Mouse (Mus musculus) hindbrain, embryonic 14.5 days (tissue): Measurements from ENCODE around the gene Tnfsf11. TPM values are rescaled to one million over a fixed set of nuclear protein-coding genes. Genes with fewer than 3 reads are reported as not detected.

ENCODE experiments used
- ATAC-seq: fragments of 200-750 bp; cut with Nextera tagmentation; 2 replicates; pipeline ENCODE4 v1.8.0; 2017; ENCODE audit warnings: moderate number of reproducible peaks, mild to moderate bottlenecking, moderate TSS enrichment, moderate library complexity; ENCODE audit not compliant: low FRiP score
- DNase-seq: peaks from one replicate; pipeline ENCODE4 v3.0.0-alpha.2; 2015; ENCODE audit warnings: low spot score
- H3K27ac ChIP-seq: fragments of 300-500 bp; sonication (generic); 2 replicates; pipeline ENCODE4 v1.5.1; 2014; ENCODE audit warnings: mild to moderate bottlenecking, moderate library complexity
- H3K27me3 ChIP-seq: fragments of 300-500 bp; sonication (generic); 2 replicates; pipeline ENCODE4 v1.6.1; 2014; ENCODE audit warnings: mild to moderate bottlenecking, low read length, mixed read lengths; ENCODE audit not compliant: control insufficient read depth, insufficient read depth
- H3K36me3 ChIP-seq: fragments of 300-500 bp; sonication (generic); replicated peaks from 2 replicates; pipeline ENCODE4 v1.6.1; 2014; ENCODE audit not compliant: control insufficient read depth, insufficient read depth
- H3K4me1 ChIP-seq: fragments of 300-500 bp; sonication (generic); replicated peaks from 2 replicates; pipeline ENCODE4 v1.6.1; 2014; ENCODE audit warnings: antibody characterized with exemption, low read length, mixed read lengths; ENCODE audit not compliant: control insufficient read depth, insufficient read depth
- H3K4me2 ChIP-seq: fragments of 300-500 bp; sonication (generic); replicated peaks from 2 replicates; pipeline ENCODE4 v1.6.1; 2014; ENCODE audit warnings: mild to moderate bottlenecking, moderate library complexity
- H3K4me3 ChIP-seq: fragments of 300-500 bp; sonication (generic); replicated peaks from 2 replicates; pipeline ENCODE4 v1.5.1; 2014; ENCODE audit warnings: mild to moderate bottlenecking, low read length
- H3K9ac ChIP-seq: fragments of 300-500 bp; sonication (generic); 2 replicates; pipeline ENCODE4 v1.6.1; 2014
- H3K9me3 ChIP-seq: fragments of 300-500 bp; sonication (generic); 2 replicates; pipeline ENCODE4 v1.6.1; 2016; ENCODE audit warnings: low read length; ENCODE audit not compliant: control insufficient read depth
- WGBS: fragments of 180-500 bp; shearing (Covaris S2); extraction: QIAGEN DNeasy Blood & Tissue Kit; methylation state at CpG from one replicate; pipeline ENCODE4 v1.1.7; 2014; 5-methylcytosine and 5-hydroxymethylcytosine counted together
- polyA plus RNA-seq: library from polyadenylated mRNA; unstranded; fragments of >200 nt; fragmentation: Nextera tagmentation; extraction: Ambion mirVana; gene quantifications from 2 replicates; pipeline ENCODE4 v1.2.1, GENCODE M21; 2014

The Tnfsf11 gene
- polyA plus RNA-seq, result 0.09 and 0.20 TPM in 2 replicates

DNA sequence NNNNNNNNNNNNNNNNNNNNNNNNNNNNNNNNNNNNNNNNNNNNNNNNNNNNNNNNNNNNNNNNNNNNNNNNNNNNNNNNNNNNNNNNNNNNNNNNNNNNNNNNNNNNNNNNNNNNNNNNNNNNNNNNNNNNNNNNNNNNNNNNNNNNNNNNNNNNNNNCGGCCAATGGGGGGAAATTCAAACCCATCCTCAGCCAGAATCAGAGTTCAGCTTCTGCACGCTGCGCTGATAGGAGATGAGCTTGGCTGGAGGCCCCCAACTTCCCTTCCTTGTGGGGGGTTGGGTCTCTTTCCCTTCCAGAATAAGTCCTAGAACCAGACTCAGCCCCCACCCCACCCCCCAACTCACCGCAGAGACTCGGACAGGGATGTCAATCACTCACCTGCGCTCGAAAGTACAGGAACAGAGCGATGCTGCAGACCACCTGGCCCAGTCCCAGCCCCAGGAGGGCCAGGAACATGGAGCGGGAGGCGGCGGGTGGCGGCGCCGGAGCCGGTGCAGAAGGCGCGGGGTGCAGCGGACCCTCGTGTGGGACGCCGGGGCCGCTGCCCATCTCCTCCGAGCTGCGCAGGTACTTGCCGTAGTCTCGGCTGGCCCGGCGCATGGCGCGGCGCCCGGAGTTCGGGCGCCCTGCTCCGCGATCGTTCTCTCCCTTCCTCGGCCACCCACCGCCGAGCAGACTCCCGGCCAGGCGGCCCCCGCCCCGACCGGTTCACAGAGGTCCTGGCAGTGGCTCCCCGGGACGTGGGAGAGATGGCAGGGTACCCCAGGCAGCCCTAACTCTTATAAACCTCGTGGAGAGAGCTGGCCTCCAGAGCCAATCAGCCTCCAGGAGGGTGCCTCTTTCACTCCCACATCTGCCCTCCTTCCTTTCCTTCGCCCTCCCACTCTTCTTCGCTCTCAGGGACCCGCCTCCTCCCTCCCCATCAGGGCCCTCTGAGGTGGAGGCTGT, at the start of gene Tnfsf11:
Gene Tnfsf11, minus strand, starts transcription at position 758 of the 952 bp plus-strand sequence.
- no peaks in the 10 kb centered on the region for H3K4me1 ChIP-seq
- H3K27ac ChIP-seq, result no peak within 1 kb of the TSS
- H3K4me2 ChIP-seq, result peak within 1 kb of the TSS; percentile 78
- H3K9ac ChIP-seq, result 0 out of 2 replicates have a peak within 1 kb of the TSS, but pooled peaks have one; percentile 21
- peak within 1 kb of the TSS; percentile 38 for H3K4me3 ChIP-seq
- peaks cover 33% of the 10 kb centered on the region for H3K27me3 ChIP-seq
- ATAC-seq, result 0 out of 2 replicates have a peak, but pooled peaks have one; percentile 34
- H3K36me3 ChIP-seq, result no peaks in the 10 kb centered on the region
- WGBS, result 1% methylated on average over 32 of the region's 51 CpGs
- DNase-seq, result no peak
- H3K9me3 ChIP-seq, result no peaks in the 10 kb centered on the region

DNA sequence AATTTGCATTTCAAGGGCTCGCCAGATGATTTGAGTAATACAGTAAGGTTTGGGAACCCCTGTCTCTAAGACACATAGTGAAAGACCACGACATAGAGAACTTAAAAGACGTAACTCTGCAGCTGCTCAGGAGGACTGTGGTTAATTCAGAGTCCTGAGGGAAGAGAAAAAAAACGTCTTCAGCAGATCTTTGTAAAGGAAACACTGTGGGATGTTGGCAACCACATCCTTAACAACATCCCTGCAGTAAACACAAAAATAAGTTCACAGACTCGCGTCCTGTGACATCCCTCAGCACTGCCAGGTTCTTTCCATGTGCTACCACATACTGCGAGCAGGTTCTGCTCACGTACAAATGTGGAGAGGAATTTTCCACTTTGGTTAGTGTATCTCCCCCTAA, 48.9 kb upstream of the Tnfsf11 start:
- Histone ChIP-seq H3K9me3 (no peaks in the 10 kb centered on the region), H3K4me3 (no peak overlapping the region), H3K27me3 (no peaks in the 10 kb centered on the region), H3K27ac (no peak overlapping the region), H3K4me2 (no peak overlapping the region), H3K9ac (no peak overlapping the region), H3K36me3 (no peaks in the 10 kb centered on the region), H3K4me1 (no peaks in the 10 kb centered on the region)
- ATAC-seq, result no peak
- WGBS, result 69% methylated on average over 8 of the region's 8 CpGs
- no peak for DNase-seq

DNA sequence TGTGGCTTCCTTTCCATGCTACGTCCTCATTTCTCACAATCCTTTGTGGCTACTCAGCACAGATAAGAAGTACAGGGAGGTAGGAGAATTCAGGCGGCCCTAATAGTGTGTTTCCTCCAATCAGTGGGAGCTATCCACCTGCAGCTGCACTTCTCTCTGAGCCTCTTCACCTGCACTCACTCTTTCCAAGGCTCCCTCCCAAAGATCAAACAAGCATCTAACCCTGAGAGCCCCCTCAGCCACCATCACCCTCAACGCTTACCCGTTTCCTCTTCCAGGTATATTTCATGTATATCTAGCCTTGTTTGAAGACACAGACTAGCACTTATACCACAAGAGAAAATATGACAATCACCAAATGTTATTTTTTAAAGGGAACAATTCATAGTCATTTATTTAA, 47.5 kb upstream of the Tnfsf11 start:
- H3K27ac ChIP-seq, result no peak overlapping the region
- H3K9me3 ChIP-seq, result no peaks in the 10 kb centered on the region
- ATAC-seq, result no peak
- no peak overlapping the region for H3K4me2 ChIP-seq
- no peak for DNase-seq
- H3K36me3 ChIP-seq, result no peaks in the 10 kb centered on the region
- no peaks in the 10 kb centered on the region for H3K27me3 ChIP-seq
- no peaks in the 10 kb centered on the region for H3K4me1 ChIP-seq
- no peak overlapping the region for H3K4me3 ChIP-seq
- WGBS, result 74% methylated on average over 4 of the region's 4 CpGs
- H3K9ac ChIP-seq, result no peak overlapping the region

DNA sequence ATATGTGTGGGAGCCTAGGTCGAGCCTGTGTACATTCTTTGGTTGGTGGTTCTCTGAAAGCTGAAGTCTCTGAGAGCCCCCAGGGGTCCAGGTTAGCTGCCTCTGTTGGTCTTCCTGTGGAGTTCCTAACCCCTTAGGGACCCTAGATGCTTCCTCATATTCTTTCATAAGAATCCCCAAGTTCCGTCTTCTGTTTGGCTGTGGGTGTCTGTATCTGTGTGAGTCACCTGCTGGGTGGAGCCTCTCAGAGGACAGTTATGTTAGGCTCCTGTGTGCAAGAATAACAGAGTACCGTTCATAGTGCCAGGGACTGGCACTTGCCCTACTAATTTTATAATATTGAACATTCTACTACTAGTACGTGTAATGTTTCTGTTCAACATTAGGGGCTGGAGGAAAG, 45.0 kb upstream of the Tnfsf11 start:
- H3K27me3 ChIP-seq, result no peaks in the 10 kb centered on the region
- ATAC-seq, result no peak
- no peak overlapping the region for H3K27ac ChIP-seq
- H3K9me3 ChIP-seq, result no peaks in the 10 kb centered on the region
- H3K4me3 ChIP-seq, result no peak overlapping the region
- H3K36me3 ChIP-seq, result no peaks in the 10 kb centered on the region
- H3K9ac ChIP-seq, result no peak overlapping the region
- H3K4me1 ChIP-seq, result no peaks in the 10 kb centered on the region
- DNase-seq, result no peak
- no peak overlapping the region for H3K4me2 ChIP-seq
- 87% methylated on average over 4 of the region's 4 CpGs for WGBS

DNA sequence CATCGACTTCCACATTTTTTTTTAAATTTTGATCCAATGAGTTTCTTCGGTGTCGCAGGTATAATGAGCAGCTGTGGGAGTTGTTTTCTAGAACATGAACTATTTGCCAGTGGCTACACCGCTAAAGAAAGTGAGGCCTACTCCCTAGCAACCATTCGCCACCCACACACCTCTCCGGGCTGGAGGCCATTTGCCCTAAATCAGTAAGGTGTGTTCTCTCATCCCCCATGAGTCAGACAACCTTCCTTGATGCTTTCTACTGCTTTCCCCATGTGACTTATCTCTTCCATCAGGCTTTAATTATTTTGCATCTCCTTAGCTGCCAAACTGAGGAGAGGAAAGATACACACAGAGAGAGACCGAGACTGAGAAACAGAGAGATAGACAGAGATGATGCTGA, 43.7 kb upstream of the Tnfsf11 start:
- ATAC-seq, result no peak
- no peaks in the 10 kb centered on the region for H3K27me3 ChIP-seq

DNA sequence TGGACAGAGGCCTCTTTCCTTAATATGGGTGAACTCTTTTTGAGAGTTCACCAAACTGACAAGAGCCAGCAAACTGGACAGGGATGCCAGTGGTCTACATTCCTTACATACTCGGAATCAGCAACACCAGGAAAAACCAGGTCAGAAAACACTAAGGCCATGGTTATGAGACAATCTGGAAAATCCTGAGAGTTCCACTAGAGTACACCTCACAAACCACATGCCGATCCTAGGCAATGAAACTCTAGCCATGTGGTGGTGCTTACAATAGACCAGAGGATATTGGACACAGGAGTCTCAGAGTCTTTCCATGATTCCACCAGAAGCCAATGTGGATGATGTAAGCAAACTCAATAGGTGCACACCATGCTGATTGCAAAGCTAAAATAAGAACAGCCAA, 39.9 kb upstream of the Tnfsf11 start:
- no peaks in the 10 kb centered on the region for H3K36me3 ChIP-seq
- H3K4me1 ChIP-seq, result no peaks in the 10 kb centered on the region
- no peaks in the 10 kb centered on the region for H3K9me3 ChIP-seq
- DNase-seq, result no peak
- ATAC-seq, result no peak
- no peaks in the 10 kb centered on the region for H3K27me3 ChIP-seq
- no peak overlapping the region for H3K9ac ChIP-seq
- H3K4me3 ChIP-seq, result no peak overlapping the region
- 94% methylated on average over 2 of the region's 2 CpGs for WGBS
- H3K4me2 ChIP-seq, result no peak overlapping the region
- H3K27ac ChIP-seq, result no peak overlapping the region

More for the DNA sequence above, 43.7 kb upstream of the Tnfsf11 start:
- Histone ChIP-seq H3K4me2 (no peak overlapping the region), H3K27ac (no peak overlapping the region), H3K36me3 (no peaks in the 10 kb centered on the region), H3K9ac (no peak overlapping the region), H3K4me1 (no peaks in the 10 kb centered on the region), H3K9me3 (no peaks in the 10 kb centered on the region), H3K4me3 (no peak overlapping the region)
- WGBS, result 91% methylated on average over 7 of the region's 7 CpGs
- no peak for DNase-seq

DNA sequence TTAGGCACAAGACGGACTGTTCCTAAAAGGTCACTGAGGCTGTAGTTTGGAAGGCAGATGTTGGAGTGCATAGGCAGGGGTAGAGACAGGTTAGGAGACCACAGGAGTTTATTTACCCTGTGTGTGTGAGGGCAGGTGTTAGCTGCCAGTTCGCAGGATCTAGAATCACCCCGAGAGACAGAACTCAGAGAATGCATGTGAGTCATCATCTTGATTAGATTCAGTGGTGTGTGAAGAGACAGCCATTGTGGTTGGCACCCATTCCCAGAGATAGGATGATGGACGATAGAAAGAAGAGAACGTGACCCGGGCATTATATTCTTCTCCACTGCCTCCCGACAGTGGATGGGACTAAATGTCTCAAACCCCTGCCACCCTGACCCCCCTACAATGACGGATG, 35.2 kb upstream of the Tnfsf11 start:
- Histone ChIP-seq H3K27ac (no peak overlapping the region), H3K4me1 (no peaks in the 10 kb centered on the region), H3K4me3 (no peak overlapping the region), H3K4me2 (no peak overlapping the region), H3K9ac (no peak overlapping the region), H3K9me3 (no peaks in the 10 kb centered on the region), H3K36me3 (no peaks in the 10 kb centered on the region), H3K27me3 (no peaks in the 10 kb centered on the region)
- 36% methylated on average over 8 of the region's 8 CpGs for WGBS
- DNase-seq (no peak), ATAC-seq (no peak)

DNA sequence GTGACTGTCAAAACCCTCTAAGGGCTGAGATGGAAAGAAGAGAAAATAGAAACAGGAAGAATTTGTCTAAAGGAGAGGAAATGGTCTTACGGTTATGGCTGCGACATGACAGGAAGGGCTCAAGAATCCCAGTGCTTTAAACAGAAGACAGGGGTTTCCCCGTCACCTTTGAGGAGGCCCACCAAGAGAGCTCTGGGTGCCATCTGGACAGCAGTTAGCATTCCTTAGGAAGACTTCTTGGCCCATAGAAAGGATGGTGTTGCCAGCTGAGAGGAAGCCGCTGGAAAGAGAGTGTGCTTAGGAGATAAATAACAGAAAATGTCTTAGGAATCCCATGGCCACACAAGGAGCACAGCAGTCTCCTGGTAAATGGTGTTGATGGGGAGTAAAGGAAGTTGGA, 34.3 kb upstream of the Tnfsf11 start:
- Histone ChIP-seq H3K9me3 (no peaks in the 10 kb centered on the region), H3K4me3 (no peak overlapping the region), H3K36me3 (no peaks in the 10 kb centered on the region), H3K4me1 (no peaks in the 10 kb centered on the region), H3K27me3 (no peaks in the 10 kb centered on the region), H3K27ac (no peak overlapping the region), H3K4me2 (no peak overlapping the region), H3K9ac (no peak overlapping the region)
- DNase-seq (no peak), ATAC-seq (no peak)
- WGBS, result 91% methylated on average over 4 of the region's 4 CpGs

DNA sequence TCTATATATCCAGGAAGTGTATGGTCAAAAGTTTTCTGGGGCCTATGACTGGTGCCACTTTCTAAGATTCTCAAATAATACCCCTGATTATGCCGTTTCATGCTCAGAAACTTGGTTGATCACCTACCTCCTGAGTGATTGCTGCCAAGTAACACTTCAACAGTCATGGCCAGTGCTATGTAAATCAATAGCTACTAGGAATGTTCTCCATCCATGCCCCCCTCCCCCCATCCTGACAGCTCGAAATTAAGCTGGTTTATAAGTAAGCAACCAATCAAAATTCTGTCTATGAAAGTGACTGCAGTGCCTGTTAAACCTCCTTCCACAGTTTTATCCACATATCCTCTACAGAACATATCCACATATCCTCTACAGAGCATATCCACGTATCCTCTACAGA, 25.5 kb upstream of the Tnfsf11 start:
- no peak overlapping the region for H3K9ac ChIP-seq
- DNase-seq (no peak), ATAC-seq (no peak)
- no peaks in the 10 kb centered on the region for H3K27me3 ChIP-seq
- no peak overlapping the region for H3K4me3 ChIP-seq
- no peak overlapping the region for H3K4me2 ChIP-seq
- no peak overlapping the region for H3K27ac ChIP-seq
- H3K4me1 ChIP-seq, result no peaks in the 10 kb centered on the region
- H3K9me3 ChIP-seq, result no peaks in the 10 kb centered on the region
- H3K36me3 ChIP-seq, result no peaks in the 10 kb centered on the region
- 85% methylated on average over 3 of the region's 3 CpGs for WGBS
